In the genomic region with DNA sequence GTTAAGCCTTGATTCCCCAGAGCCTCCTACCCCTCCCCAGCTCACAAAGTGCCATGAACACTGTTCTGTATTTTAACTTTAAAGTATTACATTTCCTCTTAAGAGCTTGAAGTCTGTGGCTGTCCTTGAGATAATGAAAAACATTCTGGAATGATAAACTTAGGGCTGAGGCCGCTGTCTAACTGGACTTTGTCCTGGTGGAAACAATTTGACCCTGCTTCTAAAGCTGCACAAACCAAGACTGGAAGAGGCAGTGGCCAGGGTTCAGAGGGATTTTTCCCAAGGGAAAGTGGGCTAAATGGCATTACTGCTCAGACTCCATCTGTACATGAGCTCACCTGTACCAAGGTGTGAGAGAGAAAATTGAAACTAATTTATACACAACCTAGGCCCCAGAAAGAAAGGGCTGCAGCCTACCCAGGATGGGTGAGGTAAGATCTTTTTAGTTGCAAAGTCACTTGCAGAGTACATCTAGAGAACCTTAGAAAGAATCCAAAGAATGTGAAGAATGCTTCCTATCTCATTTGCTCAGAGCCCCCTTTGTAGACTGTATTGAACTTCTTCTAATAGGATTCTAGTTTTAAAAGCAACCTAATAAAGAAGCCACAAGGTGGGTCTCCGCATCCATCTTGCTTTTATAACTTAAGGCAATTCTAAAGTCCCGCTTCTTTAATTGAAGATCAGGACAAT, we compare ENCODE assay signal across 12 mouse cellular contexts. TPM values are rescaled to one million over a fixed set of nuclear protein-coding genes. Genes with fewer than 3 reads are reported as not detected.
DNase-seq lines count a peak whose midpoint lies in the region; ATAC-seq lines count a peak whose summit lies in the region.
"Had no signal": no experiment of that assay in that cellular context is flagged by ENCODE, and none has a peak within 500 bp of the region (broad histone marks: within the 10 kb centered on the region; RNA-seq: fewer than 3 reads in every experiment).

No protein-coding gene starts in this region.

- no peak overlapping the region for H3K4me2 ChIP-seq in limb, embryonic 12.5 days
- H3K4me2 ChIP-seq in midbrain, embryonic 16.5 days (ENCODE audit: low read length) = no peak overlapping the region
- H3K4me2 ChIP-seq in hindbrain, embryonic 11.5 days (replicated peaks; ENCODE audit: low read depth, low read length) = no peak overlapping the region
- H3K4me2 ChIP-seq: limb, embryonic 15.5 days had no signal

- no peaks in the 10 kb centered on the region for H3K9me3 ChIP-seq in limb, embryonic 12.5 days
- no peaks in the 10 kb centered on the region for H3K9me3 ChIP-seq in limb, embryonic 10.5 days (replicated peaks)
- H3K9me3 ChIP-seq in midbrain, embryonic 16.5 days (replicated peaks; ENCODE audit: control insufficient read depth, low read length, poor library complexity, severe bottlenecking) = no peaks in the 10 kb centered on the region
- no peaks in the 10 kb centered on the region for H3K9me3 ChIP-seq in hindbrain, embryonic 11.5 days (ENCODE audit: control insufficient read depth, low read length)
- H3K9me3 ChIP-seq: limb, embryonic 15.5 days had no signal

- 0 out of 2 replicates have a peak, but pooled peaks have one; percentile 52 for ATAC-seq in limb, embryonic 12.5 days (ENCODE audit: insufficient number of reproducible peaks, insufficient read depth, low FRiP score, low TSS enrichment, low read depth)
- no peak for ATAC-seq in midbrain, embryonic 16.5 days
- ATAC-seq in hindbrain, embryonic 11.5 days (ENCODE audit: low FRiP score) = no peak

- H3K4me3 ChIP-seq in limb, embryonic 12.5 days (replicated peaks) = no peak overlapping the region
- no peak overlapping the region for H3K4me3 ChIP-seq in limb, embryonic 10.5 days
- no peak overlapping the region for H3K4me3 ChIP-seq in midbrain, embryonic 16.5 days (ENCODE audit: low read depth, low read length)
- no peak overlapping the region for H3K4me3 ChIP-seq in hindbrain, embryonic 11.5 days (ENCODE audit: low read depth, low read length)
- H3K4me3 ChIP-seq: heart, adult 2 months; limb, embryonic 15.5 days had no signal

- H3K27ac ChIP-seq in limb, embryonic 12.5 days = no peak overlapping the region
- H3K27ac ChIP-seq in limb, embryonic 10.5 days = no peak overlapping the region
- no peak overlapping the region for H3K27ac ChIP-seq in midbrain, embryonic 16.5 days (ENCODE audit: low read length)
- H3K27ac ChIP-seq in hindbrain, embryonic 11.5 days (ENCODE audit: low read depth, low read length) = no peak overlapping the region
- H3K27ac ChIP-seq: heart, adult 2 months; limb, embryonic 15.5 days had no signal

- no peaks in the 10 kb centered on the region for H3K27me3 ChIP-seq in limb, embryonic 12.5 days
- no peaks in the 10 kb centered on the region for H3K27me3 ChIP-seq in limb, embryonic 10.5 days (ENCODE audit: low read depth, poor library complexity, severe bottlenecking)
- H3K27me3 ChIP-seq in midbrain, embryonic 16.5 days (ENCODE audit: control insufficient read depth, insufficient read depth, low read depth, low read length) = no peaks in the 10 kb centered on the region
- no peaks in the 10 kb centered on the region for H3K27me3 ChIP-seq in hindbrain, embryonic 11.5 days (ENCODE audit: control insufficient read depth, insufficient read depth, low read length)
- H3K27me3 ChIP-seq: limb, embryonic 15.5 days had no signal

- WGBS in limb, embryonic 12.5 days = 68% methylated on average over 3 of the region's 3 CpGs
- 71% methylated on average over 3 of the region's 3 CpGs for WGBS in limb, embryonic 10.5 days
- WGBS in midbrain, embryonic 16.5 days = 71% methylated on average over 3 of the region's 3 CpGs
- WGBS in hindbrain, embryonic 11.5 days = 67% methylated on average over 3 of the region's 3 CpGs

- H3K4me1 ChIP-seq in limb, embryonic 12.5 days (replicated peaks) = no peaks in the 10 kb centered on the region
- H3K4me1 ChIP-seq in limb, embryonic 10.5 days = peaks cover 6% of the 10 kb centered on the region
- no peaks in the 10 kb centered on the region for H3K4me1 ChIP-seq in midbrain, embryonic 16.5 days (ENCODE audit: control insufficient read depth, insufficient read depth, low read length)
- no peaks in the 10 kb centered on the region for H3K4me1 ChIP-seq in hindbrain, embryonic 11.5 days (replicated peaks; ENCODE audit: control insufficient read depth, insufficient read depth, low read length)
- H3K4me1 ChIP-seq: limb, embryonic 15.5 days had no signal

- DNase-seq in limb, embryonic 10.5 days (ENCODE audit: low spot score) = no peak
- peak; percentile 27 for DNase-seq in Muller cell, postnatal 12 days (ENCODE audit: inconsistent ontology term)
- DNase-seq in embryo, embryonic 11 days = peak; percentile 15
- peak; percentile 9 for DNase-seq in kidney, postnatal 14 days
- no peak for DNase-seq in hindbrain, embryonic 11.5 days (ENCODE audit: low spot score)
- DNase-seq: cerebellum, adult 9-11 months; heart, adult 2 months; lung, postnatal 4 days; right cerebral cortex, postnatal 25 days had no signal

- no peak overlapping the region for H3K9ac ChIP-seq in limb, embryonic 12.5 days (replicated peaks)
- no peak overlapping the region for H3K9ac ChIP-seq in midbrain, embryonic 16.5 days (ENCODE audit: low read depth, low read length)
- no peak overlapping the region for H3K9ac ChIP-seq in hindbrain, embryonic 11.5 days (ENCODE audit: low read depth, low read length)
- H3K9ac ChIP-seq: limb, embryonic 15.5 days had no signal

- H3K36me3 ChIP-seq in limb, embryonic 12.5 days = no peaks in the 10 kb centered on the region
- no peaks in the 10 kb centered on the region for H3K36me3 ChIP-seq in limb, embryonic 10.5 days
- no peaks in the 10 kb centered on the region for H3K36me3 ChIP-seq in midbrain, embryonic 16.5 days (ENCODE audit: control insufficient read depth, insufficient read depth, low read length)
- H3K36me3 ChIP-seq in hindbrain, embryonic 11.5 days (ENCODE audit: control insufficient read depth, insufficient read depth, low read length) = no peaks in the 10 kb centered on the region
- H3K36me3 ChIP-seq: limb, embryonic 15.5 days had no signal

RNA-seq across cellular contexts. Expression of gene Aass, which starts 52.6 kb away (rescaled TPM):
- polyA plus RNA-seq in limb, embryonic 12.5 days (2016; fragmentation: Nextera tagmentation; extraction: Ambion mirVana) = 5.8 and 7.4 TPM in 2 replicates
- polyA plus RNA-seq in limb, embryonic 10.5 days (2016; fragmentation: Nextera tagmentation; extraction: Ambion mirVana) = 4.0 and 7.5 TPM in 2 replicates
- polyA plus RNA-seq in midbrain, embryonic 16.5 days (2015; fragmentation: Nextera tagmentation; extraction: Ambion mirVana) = 1.0 and 1.6 TPM in 2 replicates
- 1.8 and 2.0 TPM in 2 replicates for polyA plus RNA-seq in hindbrain, embryonic 11.5 days (2014; fragmentation: Nextera tagmentation; extraction: Ambion mirVana)

Comparison
In these comparisons a context has a peak if more than half of its experiments do, and no peak if none do; other contexts are left out.
1. DNase-seq: peak in Muller cell, postnatal 12 days (single experiment), embryo, embryonic 11 days (single experiment) and kidney, postnatal 14 days (single experiment); none in limb, embryonic 10.5 days (single experiment) and hindbrain, embryonic 11.5 days (single experiment).